Mouse (Mus musculus): ENCODE measurements at regions not wholly inside any gene's neighbourhood (a gene's known extent, or its start where the extent isn't known, plus 50 kb on each side); places are given as distances from the start of the nearest gene placed in this dataset.

- DNase-seq (ENCODE audit: low spot score) = no peak
- no peak for TF ChIP-seq CTCF (IDR thresholded peaks at IDR 0.05; ENCODE audit: low read depth)
- no peak for TF ChIP-seq EP300 (IDR thresholded peaks at IDR 0.05; ENCODE audit: low read depth)
- Histone ChIP-seq H3K4me1 (ENCODE audit: control insufficient read depth, insufficient read depth) (no peaks in the 10 kb centered on the region), H3K27me3 (ENCODE audit: control insufficient read depth, insufficient read depth, low read length) (no peaks in the 10 kb centered on the region), H3K9me3 (replicated peaks; ENCODE audit: control insufficient read depth, low read length) (no peaks in the 10 kb centered on the region; the same call in 1 of the 2 replicates), H3K9ac (replicated peaks; ENCODE audit: low read depth, low read length) (no peak overlapping the region), H3K36me3 (replicated peaks; ENCODE audit: control insufficient read depth, insufficient read depth, low read length) (no peaks in the 10 kb centered on the region), H3K27ac (ENCODE audit: low read depth) (no peak overlapping the region), H3K4me3 (ENCODE audit: low read depth, low read length) (no peak overlapping the region), H3K4me2 (ENCODE audit: low read depth, low read length) (no peak overlapping the region)
- ATAC-seq (ENCODE audit: insufficient read depth, low read depth) = no peak
Observed at GRCm38 (mm10) chr9:111900196-111900595, 210.0 kb upstream of the Stac start.

- Histone ChIP-seq H3K9me3 (replicated peaks; ENCODE audit: control insufficient read depth, low read length) (no peaks in the 10 kb centered on the region; the same call in 1 of the 2 replicates), H3K9ac (replicated peaks; ENCODE audit: low read depth, low read length) (no peak overlapping the region), H3K36me3 (replicated peaks; ENCODE audit: control insufficient read depth, insufficient read depth, low read length) (no peaks in the 10 kb centered on the region), H3K27ac (ENCODE audit: low read depth) (no peak overlapping the region), H3K4me3 (ENCODE audit: low read depth, low read length) (no peak overlapping the region), H3K4me1 (ENCODE audit: control insufficient read depth, insufficient read depth) (no peaks in the 10 kb centered on the region), H3K4me2 (ENCODE audit: low read depth, low read length) (no peak overlapping the region), H3K27me3 (ENCODE audit: control insufficient read depth, insufficient read depth, low read length) (no peaks in the 10 kb centered on the region)
- WGBS = 69% methylated on average over 5 of the region's 5 CpGs
- TF ChIP-seq EP300 (IDR thresholded peaks at IDR 0.05; ENCODE audit: low read depth) (no peak), CTCF (IDR thresholded peaks at IDR 0.05; ENCODE audit: low read depth) (no peak)
- DNase-seq (ENCODE audit: low spot score) = no peak
- ATAC-seq (ENCODE audit: insufficient read depth, low read depth) = no peak
Observed at GRCm38 (mm10) chr9:111897626-111898025, 207.5 kb upstream of the Stac start.

GRCm38 (mm10) chr9:111879710-111880109, 189.6 kb upstream of the Stac start:
- no peak overlapping the region for H3K9ac ChIP-seq (replicated peaks; ENCODE audit: low read depth, low read length)
- no peak overlapping the region for H3K4me2 ChIP-seq (ENCODE audit: low read depth, low read length)
- H3K9me3 ChIP-seq (replicated peaks; ENCODE audit: control insufficient read depth, low read length) = no peaks in the 10 kb centered on the region
- no peaks in the 10 kb centered on the region for H3K36me3 ChIP-seq (replicated peaks; ENCODE audit: control insufficient read depth, insufficient read depth, low read length)
- TF ChIP-seq CTCF (IDR thresholded peaks at IDR 0.05; ENCODE audit: low read depth) (no peak), EP300 (IDR thresholded peaks at IDR 0.05; ENCODE audit: low read depth) (no peak)
- no peak overlapping the region for H3K4me3 ChIP-seq (ENCODE audit: low read depth, low read length)
- no peaks in the 10 kb centered on the region for H3K27me3 ChIP-seq (ENCODE audit: control insufficient read depth, insufficient read depth, low read length)
- no peak for ATAC-seq (ENCODE audit: insufficient read depth, low read depth)
- 57% methylated on average over 2 of the region's 2 CpGs for WGBS
- no peaks in the 10 kb centered on the region for H3K4me1 ChIP-seq (ENCODE audit: control insufficient read depth, insufficient read depth)
- no peak overlapping the region for H3K27ac ChIP-seq (ENCODE audit: low read depth)
- no peak for DNase-seq (ENCODE audit: low spot score)

GRCm38 (mm10) chr9:111876846-111877245, 186.7 kb upstream of the Stac start:
- Histone ChIP-seq H3K27ac (ENCODE audit: low read depth) (no peak overlapping the region), H3K27me3 (ENCODE audit: control insufficient read depth, insufficient read depth, low read length) (no peaks in the 10 kb centered on the region), H3K4me3 (ENCODE audit: low read depth, low read length) (no peak overlapping the region), H3K4me1 (ENCODE audit: control insufficient read depth, insufficient read depth) (no peaks in the 10 kb centered on the region), H3K4me2 (ENCODE audit: low read depth, low read length) (no peak overlapping the region), H3K9ac (replicated peaks; ENCODE audit: low read depth, low read length) (no peak overlapping the region), H3K36me3 (replicated peaks; ENCODE audit: control insufficient read depth, insufficient read depth, low read length) (no peaks in the 10 kb centered on the region), H3K9me3 (replicated peaks; ENCODE audit: control insufficient read depth, low read length) (no peaks in the 10 kb centered on the region)
- TF ChIP-seq CTCF (IDR thresholded peaks at IDR 0.05; ENCODE audit: low read depth) = no peak
- no peak for TF ChIP-seq EP300 (IDR thresholded peaks at IDR 0.05; ENCODE audit: low read depth)
- WGBS = 81% methylated on average over 5 of the region's 5 CpGs
- DNase-seq (ENCODE audit: low spot score) = no peak
- ATAC-seq (ENCODE audit: insufficient read depth, low read depth) = no peak

GRCm38 (mm10) chr9:111870466-111870865, 180.3 kb upstream of the Stac start:
- WGBS = 79% methylated on average over 7 of the region's 7 CpGs
- ATAC-seq (ENCODE audit: insufficient read depth, low read depth) = no peak
- no peak overlapping the region for H3K9ac ChIP-seq (replicated peaks; ENCODE audit: low read depth, low read length)

GRCm38 (mm10) chr9:111869801-111870382, 179.7 kb upstream of the Stac start:
- Histone ChIP-seq H3K4me2 (ENCODE audit: low read depth, low read length) (no peak overlapping the region), H3K27ac (ENCODE audit: low read depth) (no peak overlapping the region), H3K9ac (replicated peaks; ENCODE audit: low read depth, low read length) (no peak overlapping the region), H3K27me3 (ENCODE audit: control insufficient read depth, insufficient read depth, low read length) (no peaks in the 10 kb centered on the region), H3K36me3 (replicated peaks; ENCODE audit: control insufficient read depth, insufficient read depth, low read length) (no peaks in the 10 kb centered on the region), H3K9me3 (replicated peaks; ENCODE audit: control insufficient read depth, low read length) (no peaks in the 10 kb centered on the region), H3K4me3 (ENCODE audit: low read depth, low read length) (no peak overlapping the region), H3K4me1 (ENCODE audit: control insufficient read depth, insufficient read depth) (no peaks in the 10 kb centered on the region)
- TF ChIP-seq CTCF (IDR thresholded peaks at IDR 0.05; ENCODE audit: low read depth) (no peak), EP300 (IDR thresholded peaks at IDR 0.05; ENCODE audit: low read depth) (no peak)
- DNase-seq (ENCODE audit: low spot score) (no peak), ATAC-seq (ENCODE audit: insufficient read depth, low read depth) (no peak)
- 61% methylated on average over 4 of the region's 4 CpGs for WGBS

More at GRCm38 (mm10) chr9:111870466-111870865, 180.3 kb upstream of the Stac start:
- Histone ChIP-seq H3K27me3 (ENCODE audit: control insufficient read depth, insufficient read depth, low read length) (no peaks in the 10 kb centered on the region), H3K4me2 (ENCODE audit: low read depth, low read length) (no peak overlapping the region), H3K36me3 (replicated peaks; ENCODE audit: control insufficient read depth, insufficient read depth, low read length) (no peaks in the 10 kb centered on the region), H3K4me1 (ENCODE audit: control insufficient read depth, insufficient read depth) (no peaks in the 10 kb centered on the region), H3K9me3 (replicated peaks; ENCODE audit: control insufficient read depth, low read length) (no peaks in the 10 kb centered on the region), H3K27ac (ENCODE audit: low read depth) (no peak overlapping the region), H3K4me3 (ENCODE audit: low read depth, low read length) (no peak overlapping the region)
- no peak for DNase-seq (ENCODE audit: low spot score)
- no peak for TF ChIP-seq CTCF (IDR thresholded peaks at IDR 0.05; ENCODE audit: low read depth)

Measured in heart, postnatal 0 days (tissue).